Mouse (Mus musculus): Measurements from ENCODE around the gene 2810006K23Rik.

DNA sequence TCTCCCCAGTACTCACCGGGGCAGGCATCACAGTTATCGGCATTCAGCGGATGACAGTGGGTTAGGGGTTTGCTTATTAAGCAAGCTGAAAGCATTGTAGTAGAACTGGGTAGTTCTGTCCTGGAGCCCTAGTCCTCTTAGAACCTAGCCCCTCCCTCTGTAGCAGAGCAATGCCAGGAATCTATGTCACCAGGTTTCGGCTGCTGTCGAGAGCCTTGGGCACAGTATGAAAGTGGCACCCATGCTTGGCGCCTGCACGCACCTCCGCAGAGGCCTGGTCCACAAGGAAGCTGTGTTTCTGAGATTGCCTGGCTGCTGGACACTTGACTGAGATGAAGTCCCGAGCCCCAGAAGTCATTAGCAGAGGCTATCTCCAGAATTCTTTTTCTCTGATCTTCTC is 9.2 kb downstream of the 2810006K23Rik start:
- TF ChIP-seq CTCF (IDR thresholded peaks at IDR 0.05; ENCODE audit: low read depth, low read length) (no peak), POLR2A (IDR thresholded peaks at IDR 0.05; ENCODE audit: extremely low read depth, insufficient read depth, low read length) (no peak)
